Mouse (Mus musculus): ENCODE measurements at regions not wholly inside any gene's neighbourhood (a gene's known extent, or its start where the extent isn't known, plus 50 kb on each side); places are given as distances from the start of the nearest gene placed in this dataset.

DNA sequence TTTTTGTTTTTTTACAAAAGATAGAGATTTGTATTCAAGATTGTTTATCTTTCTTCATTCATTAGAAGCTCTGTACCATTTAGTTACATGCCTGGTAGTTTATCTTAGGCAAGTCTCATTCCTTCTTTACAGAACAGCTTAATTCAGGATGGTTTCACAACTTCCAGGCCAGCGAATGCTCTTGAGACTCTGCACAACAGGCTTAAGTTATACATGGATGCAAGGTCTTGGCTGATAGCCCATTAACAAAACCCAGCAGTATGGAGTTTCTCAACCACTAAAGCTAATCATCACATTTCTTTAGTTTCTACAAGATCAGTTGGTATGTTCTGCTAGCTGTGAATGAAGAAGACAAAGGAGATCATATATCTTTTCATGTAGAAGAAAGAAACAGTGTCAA is 272.9 kb upstream of the Slc10a2 start:
- H3K4me3 ChIP-seq (ENCODE audit: low read length): no peak overlapping the region
- no peaks in the 10 kb centered on the region for H3K27me3 ChIP-seq (ENCODE audit: insufficient read depth, low read length)
- no peak overlapping the region for H3K4me2 ChIP-seq (ENCODE audit: low read depth, low read length)
- WGBS: 93% methylated on average over 1 of the region's 1 CpGs
- no peak for DNase-seq (ENCODE audit: low spot score)
- no peak overlapping the region for H3K27ac ChIP-seq
- no peak for ATAC-seq
- H3K36me3 ChIP-seq (ENCODE audit: insufficient read depth, low read length): no peaks in the 10 kb centered on the region
- TF ChIP-seq CTCF (IDR thresholded peaks at IDR 0.05; ENCODE audit: low read depth): no peak
- no peaks in the 10 kb centered on the region for H3K9me3 ChIP-seq (ENCODE audit: low read length)
- no peak overlapping the region for H3K9ac ChIP-seq (replicated peaks; ENCODE audit: low read length)
- no peaks in the 10 kb centered on the region for H3K4me1 ChIP-seq (ENCODE audit: insufficient read depth, low read length)

DNA sequence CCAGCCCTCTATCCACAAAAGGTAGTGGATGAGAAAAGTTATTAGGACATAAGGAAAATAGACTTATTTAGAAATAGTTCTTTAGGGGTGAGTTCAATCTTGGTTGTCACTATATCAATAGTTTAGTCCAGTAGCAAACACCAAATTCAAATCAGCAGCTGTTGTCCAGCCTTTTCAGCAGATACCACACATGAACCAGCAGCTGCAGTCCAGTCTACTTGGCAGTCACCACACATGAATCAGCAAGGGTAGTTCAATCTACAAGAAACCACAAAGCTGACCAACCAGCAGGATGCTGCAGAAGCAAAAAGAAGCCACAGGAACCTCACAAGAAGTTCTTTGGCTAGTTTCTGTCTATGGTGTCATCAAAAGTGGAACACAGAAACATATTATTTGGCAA is 234.8 kb upstream of the Slc10a2 start:
- DNase-seq (ENCODE audit: low spot score) (no peak), ATAC-seq (no peak)
- Histone ChIP-seq H3K36me3 (ENCODE audit: insufficient read depth, low read length) (no peaks in the 10 kb centered on the region), H3K4me3 (ENCODE audit: low read length) (no peak overlapping the region), H3K4me1 (ENCODE audit: insufficient read depth, low read length) (no peaks in the 10 kb centered on the region), H3K27ac (no peak overlapping the region), H3K9ac (replicated peaks; ENCODE audit: low read length) (no peak overlapping the region), H3K4me2 (ENCODE audit: low read depth, low read length) (no peak overlapping the region), H3K27me3 (ENCODE audit: insufficient read depth, low read length) (no peaks in the 10 kb centered on the region), H3K9me3 (ENCODE audit: low read length) (no peaks in the 10 kb centered on the region)
- TF ChIP-seq CTCF (IDR thresholded peaks at IDR 0.05; ENCODE audit: low read depth): no peak

DNA sequence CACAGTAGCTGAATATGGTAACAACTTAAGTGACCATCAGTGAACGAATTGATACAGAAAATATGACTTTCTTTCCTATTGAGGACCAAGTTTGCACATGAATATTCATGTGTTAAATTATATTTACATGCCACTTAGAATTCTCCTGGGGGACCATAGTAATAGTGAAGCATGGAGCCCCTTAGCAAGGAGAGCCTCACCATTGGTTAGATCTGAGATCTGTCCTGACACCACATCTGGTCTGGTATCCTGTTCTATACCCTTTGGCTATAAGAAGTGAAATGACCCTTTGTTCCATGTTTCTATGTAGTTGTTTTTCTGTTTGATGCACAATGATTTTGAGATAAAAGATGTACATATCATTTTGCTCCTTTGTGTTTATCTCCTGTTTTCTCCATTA is 209.4 kb upstream of the Slc10a2 start:
- DNase-seq (ENCODE audit: low spot score): no peak
- no peaks in the 10 kb centered on the region for H3K36me3 ChIP-seq (ENCODE audit: insufficient read depth, low read length)
- no peak overlapping the region for H3K9ac ChIP-seq (replicated peaks; ENCODE audit: low read length)
- H3K27me3 ChIP-seq (ENCODE audit: insufficient read depth, low read length): no peaks in the 10 kb centered on the region
- no peak for ATAC-seq
- no peak overlapping the region for H3K4me2 ChIP-seq (ENCODE audit: low read depth, low read length)
- no peak overlapping the region for H3K4me3 ChIP-seq (ENCODE audit: low read length)
- no peaks in the 10 kb centered on the region for H3K9me3 ChIP-seq (ENCODE audit: low read length)
- TF ChIP-seq CTCF (IDR thresholded peaks at IDR 0.05; ENCODE audit: low read depth): no peak
- WGBS: 62% methylated on average over 1 of the region's 1 CpGs
- no peaks in the 10 kb centered on the region for H3K4me1 ChIP-seq (ENCODE audit: insufficient read depth, low read length)
- no peak overlapping the region for H3K27ac ChIP-seq

DNA sequence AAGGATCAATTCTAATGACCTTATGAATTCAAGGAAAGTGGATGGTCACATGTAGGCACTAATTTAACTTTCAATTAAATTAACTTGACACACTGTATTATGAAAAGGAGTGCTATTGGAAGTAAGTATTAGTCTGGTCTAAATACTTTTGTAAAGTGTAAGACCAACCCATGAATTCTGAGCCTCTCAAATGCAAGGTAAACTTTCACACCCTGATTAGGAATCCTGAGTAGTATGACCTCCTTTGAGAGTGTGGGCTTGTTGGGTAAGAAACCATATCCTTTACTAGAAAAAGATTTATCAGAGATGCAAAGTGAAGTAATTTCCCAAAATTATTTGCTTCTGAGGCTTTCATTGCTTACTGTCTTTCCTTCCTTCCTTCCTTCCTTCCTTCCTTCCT is 194.8 kb upstream of the Slc10a2 start:
- ATAC-seq (no peak), DNase-seq (ENCODE audit: low spot score) (no peak)
- Histone ChIP-seq H3K4me1 (ENCODE audit: insufficient read depth, low read length) (no peaks in the 10 kb centered on the region), H3K9me3 (ENCODE audit: low read length) (no peaks in the 10 kb centered on the region), H3K4me2 (ENCODE audit: low read depth, low read length) (no peak overlapping the region), H3K9ac (replicated peaks; ENCODE audit: low read length) (no peak overlapping the region), H3K27ac (no peak overlapping the region), H3K27me3 (ENCODE audit: insufficient read depth, low read length) (no peaks in the 10 kb centered on the region), H3K4me3 (ENCODE audit: low read length) (no peak overlapping the region), H3K36me3 (ENCODE audit: insufficient read depth, low read length) (no peaks in the 10 kb centered on the region)
- TF ChIP-seq CTCF (IDR thresholded peaks at IDR 0.05; ENCODE audit: low read depth): no peak

DNA sequence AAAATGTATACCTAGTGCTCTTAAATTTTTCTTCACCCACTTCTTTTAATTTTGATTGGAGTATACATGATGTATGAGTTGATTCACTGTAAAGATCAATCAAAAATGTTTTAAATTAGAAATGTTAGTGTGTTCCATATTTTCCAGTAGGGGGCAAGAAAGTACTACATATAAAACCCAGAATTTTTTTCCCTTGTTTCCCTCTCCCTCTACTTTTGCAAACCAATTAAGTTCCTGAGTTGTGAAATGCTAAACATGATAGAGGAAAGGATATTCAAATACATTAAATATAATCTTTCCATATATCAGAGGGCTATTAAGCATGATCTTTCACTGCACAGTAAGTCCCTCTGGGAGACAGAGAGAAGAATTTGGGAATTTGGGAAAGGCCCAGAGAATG is 192.0 kb upstream of the Slc10a2 start:
- ATAC-seq: no peak
- no peaks in the 10 kb centered on the region for H3K36me3 ChIP-seq (ENCODE audit: insufficient read depth, low read length)
- H3K9me3 ChIP-seq (ENCODE audit: low read length): no peaks in the 10 kb centered on the region
- H3K9ac ChIP-seq (replicated peaks; ENCODE audit: low read length): no peak overlapping the region
- H3K27ac ChIP-seq: no peak overlapping the region
- H3K27me3 ChIP-seq (ENCODE audit: insufficient read depth, low read length): no peaks in the 10 kb centered on the region
- peak; percentile 54 for TF ChIP-seq CTCF (IDR thresholded peaks at IDR 0.05; ENCODE audit: low read depth)
- H3K4me2 ChIP-seq (ENCODE audit: low read depth, low read length): no peak overlapping the region
- H3K4me3 ChIP-seq (ENCODE audit: low read length): no peak overlapping the region
- no peaks in the 10 kb centered on the region for H3K4me1 ChIP-seq (ENCODE audit: insufficient read depth, low read length)
- DNase-seq (ENCODE audit: low spot score): peak; percentile 69

DNA sequence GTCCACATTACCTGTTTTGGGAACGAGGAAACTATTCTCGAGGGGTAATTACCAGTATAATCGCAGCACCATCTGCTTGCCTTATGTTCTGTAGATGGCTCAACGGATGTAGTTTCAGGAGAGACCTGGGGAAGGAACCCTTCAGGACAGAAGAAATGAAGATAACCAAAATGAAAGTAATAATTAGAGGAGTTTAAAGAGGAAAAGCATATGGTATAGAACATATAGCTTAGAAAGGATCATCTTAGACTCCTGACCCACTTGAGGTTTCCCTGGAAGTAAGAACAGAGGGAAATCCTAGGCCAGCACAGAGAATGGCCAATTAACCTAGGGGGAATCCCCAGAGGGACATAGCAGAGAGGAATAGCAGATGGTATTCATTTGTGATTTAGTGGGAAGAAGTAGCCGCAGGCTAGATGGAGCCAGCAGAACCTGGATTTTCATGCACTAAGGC is 180.6 kb upstream of the Slc10a2 start:
- no peaks in the 10 kb centered on the region for H3K36me3 ChIP-seq (ENCODE audit: insufficient read depth, low read length)
- ATAC-seq (peak; percentile 69; the same call in 1 of the 2 replicates), DNase-seq (ENCODE audit: low spot score) (peak; percentile 59)
- H3K27ac ChIP-seq: 0 out of 2 replicates have a peak overlapping the region, but pooled peaks have one; percentile 32
- no peak overlapping the region for H3K4me2 ChIP-seq (ENCODE audit: low read depth, low read length)
- H3K9ac ChIP-seq (replicated peaks; ENCODE audit: low read length): no peak overlapping the region
- TF ChIP-seq CTCF (IDR thresholded peaks at IDR 0.05; ENCODE audit: low read depth): no peak
- H3K27me3 ChIP-seq (ENCODE audit: insufficient read depth, low read length): no peaks in the 10 kb centered on the region
- WGBS: 46% methylated on average over 5 of the region's 5 CpGs
- H3K4me1 ChIP-seq (ENCODE audit: insufficient read depth, low read length): no peaks in the 10 kb centered on the region
- H3K9me3 ChIP-seq (ENCODE audit: low read length): no peaks in the 10 kb centered on the region
- no peak overlapping the region for H3K4me3 ChIP-seq (ENCODE audit: low read length)

DNA sequence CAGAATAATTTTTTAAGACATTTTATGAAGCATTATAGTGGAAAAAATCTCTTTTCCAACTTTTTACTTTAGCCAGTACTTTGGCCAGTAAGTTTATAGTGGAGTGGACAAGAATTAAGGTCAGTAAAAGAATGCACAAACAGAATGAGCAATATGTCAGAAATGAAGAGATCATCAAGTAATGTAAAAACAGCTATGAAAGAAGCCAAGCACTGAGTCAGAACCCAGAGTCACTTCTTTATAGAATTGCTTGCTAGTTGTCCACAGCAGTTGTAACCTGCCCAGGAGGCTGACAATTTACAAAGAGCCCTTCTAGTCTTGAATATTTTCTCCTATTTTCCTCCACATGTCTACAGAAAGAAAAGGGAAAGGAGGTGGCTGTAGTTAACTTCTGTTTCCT is 178.6 kb upstream of the Slc10a2 start:
- Histone ChIP-seq H3K9me3 (ENCODE audit: low read length) (no peaks in the 10 kb centered on the region), H3K9ac (replicated peaks; ENCODE audit: low read length) (no peak overlapping the region), H3K4me3 (ENCODE audit: low read length) (no peak overlapping the region), H3K27me3 (ENCODE audit: insufficient read depth, low read length) (no peaks in the 10 kb centered on the region), H3K27ac (no peak overlapping the region), H3K4me2 (ENCODE audit: low read depth, low read length) (no peak overlapping the region), H3K4me1 (ENCODE audit: insufficient read depth, low read length) (no peaks in the 10 kb centered on the region), H3K36me3 (ENCODE audit: insufficient read depth, low read length) (no peaks in the 10 kb centered on the region)
- ATAC-seq (no peak), DNase-seq (ENCODE audit: low spot score) (no peak)
- no peak for TF ChIP-seq CTCF (IDR thresholded peaks at IDR 0.05; ENCODE audit: low read depth)

Data from hindbrain, postnatal 0 days (tissue).